Mouse (Mus musculus) MEL (cell line): ENCODE data around the gene Ube2g1.

ENCODE experiments used
- CTCF ChIP-seq, 3 experiments: IDR thresholded peaks in 2 of 3; conservative IDR thresholded peaks in 1 of 3; 2 replicates each; pipeline ENCODE4 v1.5.1; 2011 to 2012; ENCODE audit warnings: low read length in 3 of 3, low read depth in 2 of 3, mild to moderate bottlenecking in 2 of 3, improper control_type of control experiment in 1 of 3, inconsistent platforms in 1 of 3, mixed read lengths in 1 of 3, moderate library complexity in 1 of 3; ENCODE audit not compliant: control insufficient read depth in 1 of 3, insufficient read depth in 1 of 3, poor library complexity in 1 of 3, severe bottlenecking in 1 of 3
- POLR2A ChIP-seq, 2 experiments: IDR thresholded peaks; 2 replicates each; pipeline ENCODE4 v1.6.1; 2011 to 2012; ENCODE audit warnings: low read length in 2 of 2, mild to moderate bottlenecking in 2 of 2, control low read depth in 1 of 2, improper control_type of control experiment in 1 of 2, low read depth in 1 of 2, moderate library complexity in 1 of 2; ENCODE audit not compliant: control insufficient read depth in 1 of 2, insufficient read depth in 1 of 2, poor library complexity in 1 of 2
- RAD21 ChIP-seq: IDR thresholded peaks from 2 replicates; pipeline ENCODE4 v1.6.1; 2011; ENCODE audit warnings: mild to moderate bottlenecking, low read depth, low read length, improper control_type of control experiment
- TAL1 ChIP-seq: IDR thresholded peaks from 2 replicates; pipeline ENCODE4 v1.6.1; 2012; ENCODE audit warnings: mild to moderate bottlenecking, inconsistent platforms, low read length, moderate library complexity, mixed read lengths
- ZNF384 ChIP-seq: IDR thresholded peaks from 2 replicates; pipeline ENCODE4 v1.6.1; 2012; ENCODE audit warnings: low read depth, mild to moderate bottlenecking, inconsistent platforms, low read length, improper control_type of control experiment

- TF ChIP-seq CTCF (IDR thresholded peaks at IDR 0.05 in 2 of 3, conservative IDR thresholded peaks at IDR 0.05 in 1 of 3; ENCODE audit: control insufficient read depth in 1 of 3, insufficient read depth in 1 of 3, low read depth in 2 of 3, low read length in 3 of 3, poor library complexity in 1 of 3, severe bottlenecking in 1 of 3) (no peak), POLR2A (IDR thresholded peaks at IDR 0.05; ENCODE audit: control insufficient read depth in 1 of 2, insufficient read depth in 1 of 2, low read depth in 1 of 2, low read length in 2 of 2, poor library complexity in 1 of 2) (no peak), ZNF384 (no peak), RAD21 (no peak), TAL1 (no peak)
These were observed 57.6 kb downstream of the Ube2g1 start for GRCm38 (mm10) chr11:72664641-72665040.
